Comparison of ENCODE assay signal across 21 mouse cellular contexts in the genomic region with DNA sequence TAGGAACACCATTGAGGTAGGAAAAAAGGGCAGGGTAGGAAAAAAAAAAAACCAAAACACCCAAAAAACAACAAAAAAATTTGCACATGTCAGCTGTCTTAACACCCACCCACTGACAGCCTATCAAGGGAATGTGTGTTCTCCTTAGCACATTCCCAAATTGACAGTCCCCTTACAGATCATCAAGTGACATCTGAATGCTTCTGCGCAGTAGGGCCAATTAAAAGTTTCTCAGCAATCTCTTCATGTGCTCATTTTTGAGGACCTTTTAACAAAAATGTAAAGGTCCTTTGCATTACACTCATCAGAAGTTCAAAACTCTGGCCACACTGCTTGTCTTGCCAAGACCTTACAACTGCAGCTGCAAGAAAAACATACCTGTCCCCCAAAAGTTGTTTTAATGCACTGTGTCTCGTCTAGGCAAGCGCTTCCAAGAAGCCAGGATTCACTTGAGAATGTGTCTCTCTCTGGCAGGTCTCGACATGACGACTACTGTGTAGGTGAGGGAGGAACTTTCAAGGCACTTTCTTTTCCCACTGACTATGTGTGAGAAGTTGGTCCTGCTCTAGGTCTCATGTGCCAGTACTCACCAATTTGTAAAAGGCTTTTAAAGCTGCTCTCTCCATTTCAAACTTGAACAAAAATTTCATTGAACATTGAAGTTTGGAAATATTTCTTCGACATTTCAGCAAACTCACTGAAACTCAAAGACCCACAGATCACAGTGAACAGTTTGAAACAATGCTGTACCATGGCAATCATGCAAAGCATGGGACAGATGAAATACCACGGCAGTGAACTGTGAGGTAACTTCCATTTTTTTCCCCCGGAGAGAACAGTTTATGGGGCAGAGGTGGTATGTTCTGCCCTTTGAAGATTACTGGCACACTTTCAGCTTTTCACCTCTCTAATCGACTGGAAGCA. TPM values are rescaled to one million over a fixed set of nuclear protein-coding genes. Genes with fewer than 3 reads are reported as not detected.
DNase-seq lines count a peak whose midpoint lies in the region; ATAC-seq and TF ChIP-seq lines count a peak whose summit lies in the region.
"Had no signal": no experiment of that assay in that cellular context is flagged by ENCODE, and none has a peak within 500 bp of the region (broad histone marks: within the 10 kb centered on the region; RNA-seq: fewer than 3 reads in every experiment).

No protein-coding gene starts in this region.

- no peaks in the 10 kb centered on the region for H3K9me3 ChIP-seq in midbrain, embryonic 14.5 days (ENCODE audit: control insufficient read depth, low read length)
- H3K9me3 ChIP-seq in midbrain, embryonic 16.5 days (replicated peaks; ENCODE audit: control insufficient read depth, low read length, poor library complexity, severe bottlenecking) = no peaks in the 10 kb centered on the region
- H3K9me3 ChIP-seq: forebrain, embryonic 10.5 days; heart, embryonic 10.5 days; limb, embryonic 15.5 days had no signal

- H3K4me2 ChIP-seq in midbrain, embryonic 14.5 days (ENCODE audit: low read length) = no peak overlapping the region
- no peak overlapping the region for H3K4me2 ChIP-seq in midbrain, embryonic 16.5 days (ENCODE audit: low read length)
- H3K4me2 ChIP-seq: limb, embryonic 15.5 days; lung, embryonic 14.5 days had no signal

- H3K4me1 ChIP-seq in midbrain, embryonic 14.5 days (ENCODE audit: control insufficient read depth, insufficient read depth, low read length) = peaks cover 14% of the 10 kb centered on the region
- H3K4me1 ChIP-seq in midbrain, embryonic 16.5 days (ENCODE audit: control insufficient read depth, insufficient read depth, low read length) = peaks cover 21% of the 10 kb centered on the region
- 0 out of 2 replicates have a peak, but pooled peaks cover 2% of the 10 kb centered on the region for H3K4me1 ChIP-seq in embryonic fibroblast, embryonic 13.5 days (ENCODE audit: control insufficient read depth, insufficient read depth, low read length)

- ATAC-seq in midbrain, embryonic 14.5 days (ENCODE audit: low FRiP score, low TSS enrichment) = no peak
- ATAC-seq in midbrain, embryonic 16.5 days = no peak
- ATAC-seq: hindbrain, embryonic 16.5 days had no signal

- peaks cover 64% of the 10 kb centered on the region for H3K36me3 ChIP-seq in midbrain, embryonic 14.5 days (ENCODE audit: control insufficient read depth, insufficient read depth, low read length)
- H3K36me3 ChIP-seq in midbrain, embryonic 16.5 days (ENCODE audit: control insufficient read depth, insufficient read depth, low read length) = peaks cover 31% of the 10 kb centered on the region

- 87% methylated on average over 9 of the region's 9 CpGs for WGBS in midbrain, embryonic 14.5 days
- 83% methylated on average over 9 of the region's 9 CpGs for WGBS in midbrain, embryonic 16.5 days

- TF ChIP-seq CTCF in gastrocnemius, adult 2 months (IDR thresholded peaks at IDR 0.05) = no peak
- TF ChIP-seq CTCF in embryonic fibroblast, embryonic 13.5 days (IDR thresholded peaks at IDR 0.05; ENCODE audit: borderline replicate concordance, insufficient read depth, low read length) = no peak

- no peaks in the 10 kb centered on the region for H3K27me3 ChIP-seq in midbrain, embryonic 14.5 days (ENCODE audit: control insufficient read depth, insufficient read depth, low read length)
- H3K27me3 ChIP-seq in midbrain, embryonic 16.5 days (ENCODE audit: control insufficient read depth, insufficient read depth, low read depth, low read length) = no peaks in the 10 kb centered on the region
- H3K27me3 ChIP-seq: limb, embryonic 15.5 days had no signal

- no peak for DNase-seq in gastrocnemius, adult 2 months
- DNase-seq in gastrocnemius, postnatal 4 days (ENCODE audit: low spot score in 2 of 2) = no peak
- DNase-seq in midbrain, embryonic 14.5 days = no peak
- DNase-seq in lung, postnatal 4 days = no peak
- DNase-seq in kidney, postnatal 4 days = no peak
- DNase-seq: adrenal gland, postnatal 10 days; cerebellum, adult 11-12 months; gastrocnemius, postnatal 14 days; heart, postnatal 36 days; kidney, adult 8-10 months; lung, embryonic 14.5 days; right cerebral cortex, postnatal 25 days; thymus, postnatal 4 days had no signal

- H3K27ac ChIP-seq in gastrocnemius, adult 2 months = 0 out of 2 replicates have a peak overlapping the region, but pooled peaks have one; percentile 13
- no peak overlapping the region for H3K27ac ChIP-seq in midbrain, embryonic 14.5 days (replicated peaks; ENCODE audit: low read depth, low read length)
- H3K27ac ChIP-seq in midbrain, embryonic 16.5 days (ENCODE audit: low read length) = no peak overlapping the region
- H3K27ac ChIP-seq in embryonic fibroblast, embryonic 13.5 days (ENCODE audit: insufficient read depth, low read length) = peak overlapping the region; percentile 9; the same call in 1 of the 2 replicates
- H3K27ac ChIP-seq: forebrain, embryonic 10.5 days; heart, embryonic 10.5 days; limb, embryonic 15.5 days; macrophage had no signal

- intact Hi-C loops in gastrocnemius, adult 2 months (cut with DNase I) = no loop called here

- TF ChIP-seq POLR2A in embryonic fibroblast, embryonic 13.5 days (IDR thresholded peaks at IDR 0.05; ENCODE audit: low read depth, low read length) = no peak

- H3K9ac ChIP-seq in midbrain, embryonic 14.5 days (replicated peaks; ENCODE audit: low read length) = no peak overlapping the region
- no peak overlapping the region for H3K9ac ChIP-seq in midbrain, embryonic 16.5 days (ENCODE audit: low read depth, low read length)
- H3K9ac ChIP-seq: limb, embryonic 15.5 days; lung, embryonic 14.5 days had no signal

- peak overlapping the region; percentile 98 for H3K4me3 ChIP-seq in gastrocnemius, adult 2 months
- H3K4me3 ChIP-seq in midbrain, embryonic 14.5 days (replicated peaks; ENCODE audit: low read depth, low read length) = 0 out of 2 replicates have a peak overlapping the region, but pooled peaks have one; percentile 8
- H3K4me3 ChIP-seq in midbrain, embryonic 16.5 days (ENCODE audit: low read depth, low read length) = no peak overlapping the region
- no peak overlapping the region for H3K4me3 ChIP-seq in embryonic fibroblast, embryonic 13.5 days (ENCODE audit: insufficient read depth, low read length)
- H3K4me3 ChIP-seq: forebrain, embryonic 10.5 days; heart, embryonic 10.5 days; limb, embryonic 15.5 days had no signal

RNA-seq across cellular contexts. Expression of a gene that starts 3.8 kb away (rescaled TPM):
- 1 to 10 TPM; 2.4 to 3.3 TPM for total RNA-seq in gastrocnemius, adult 2 months (2021)
- 1 to 10 TPM; 8.2 TPM for total RNA-seq in gastrocnemius, postnatal 4 days (2021)
- 9.4 and 9.5 TPM in 2 replicates for polyA plus RNA-seq in midbrain, embryonic 14.5 days (2014; fragmentation: Nextera tagmentation; extraction: Ambion mirVana)
- 9.4 and 9.6 TPM in 2 replicates for polyA plus RNA-seq in midbrain, embryonic 16.5 days (2015; fragmentation: Nextera tagmentation; extraction: Ambion mirVana)
- 4.1 and 4.3 TPM in 2 replicates for polyA plus RNA-seq in embryonic fibroblast, embryonic 13.5 days (2011; ENCODE audit: insufficient read length, low read depth, missing spikeins)

RNA-seq across cellular contexts. Expression of a gene that starts 5.9 kb away (rescaled TPM):
- total RNA-seq in gastrocnemius, adult 2 months (2021) = 100 to 1,000 TPM; 261 to 265 TPM
- total RNA-seq in gastrocnemius, postnatal 4 days (2021) = 100 to 1,000 TPM; 388 to 472 TPM
- polyA plus RNA-seq in midbrain, embryonic 14.5 days (2014; fragmentation: Nextera tagmentation; extraction: Ambion mirVana) = 470 and 537 TPM in 2 replicates
- 365 and 425 TPM in 2 replicates for polyA plus RNA-seq in midbrain, embryonic 16.5 days (2015; fragmentation: Nextera tagmentation; extraction: Ambion mirVana)
- 769 and 953 TPM in 2 replicates for polyA plus RNA-seq in embryonic fibroblast, embryonic 13.5 days (2011; ENCODE audit: insufficient read length, low read depth, missing spikeins)

RNA-seq across cellular contexts. Expression of a gene that starts 5.9 kb away (rescaled TPM):
- total RNA-seq in gastrocnemius, adult 2 months (2021) = 1 to 10 TPM; 3.7 to 5.6 TPM
- total RNA-seq in gastrocnemius, postnatal 4 days (2021) = 10 to 100 TPM in 1 of 2 experiments, 1 to 10 TPM in 1; 8.9 to 12.5 TPM
- 13.9 and 14.4 TPM in 2 replicates for polyA plus RNA-seq in midbrain, embryonic 14.5 days (2014; fragmentation: Nextera tagmentation; extraction: Ambion mirVana)
- polyA plus RNA-seq in midbrain, embryonic 16.5 days (2015; fragmentation: Nextera tagmentation; extraction: Ambion mirVana) = 16.2 and 17.8 TPM in 2 replicates
- 11.2 and 15.9 TPM in 2 replicates for polyA plus RNA-seq in embryonic fibroblast, embryonic 13.5 days (2011; ENCODE audit: insufficient read length, low read depth, missing spikeins)

RNA-seq across cellular contexts. Expression of a gene that starts 32.1 kb away (rescaled TPM):
- not detected for total RNA-seq in gastrocnemius, adult 2 months (2021)
- 1 to 10 TPM; 1.1 to 1.8 TPM for total RNA-seq in gastrocnemius, postnatal 4 days (2021)
- polyA plus RNA-seq in midbrain, embryonic 14.5 days (2014; fragmentation: Nextera tagmentation; extraction: Ambion mirVana) = 0.20 and 1.4 TPM in 2 replicates
- polyA plus RNA-seq in midbrain, embryonic 16.5 days (2015; fragmentation: Nextera tagmentation; extraction: Ambion mirVana) = 0.89 and 0.99 TPM in 2 replicates
- polyA plus RNA-seq in embryonic fibroblast, embryonic 13.5 days (2011; ENCODE audit: insufficient read length, low read depth, missing spikeins) = 0.43 and 1.4 TPM in 2 replicates
- total RNA-seq: layer of hippocampus, postnatal 25 days had no signal

RNA-seq across cellular contexts. Expression of a gene that starts 32.7 kb away (rescaled TPM):
- 10 to 100 TPM; 37.1 to 43.8 TPM for total RNA-seq in gastrocnemius, adult 2 months (2021)
- 100 to 1,000 TPM; 123 to 126 TPM for total RNA-seq in gastrocnemius, postnatal 4 days (2021)
- 9.7 and 14.8 TPM in 2 replicates for polyA plus RNA-seq in midbrain, embryonic 14.5 days (2014; fragmentation: Nextera tagmentation; extraction: Ambion mirVana)
- 14.1 and 15.7 TPM in 2 replicates for polyA plus RNA-seq in midbrain, embryonic 16.5 days (2015; fragmentation: Nextera tagmentation; extraction: Ambion mirVana)
- 0.32 and 1.0 TPM in 2 replicates for polyA plus RNA-seq in embryonic fibroblast, embryonic 13.5 days (2011; ENCODE audit: insufficient read length, low read depth, missing spikeins)

Comparison
In these comparisons a context has a peak if more than half of its experiments do, and no peak if none do; other contexts are left out.
1. H3K4me3 ChIP-seq: peak in gastrocnemius, adult 2 months (single experiment) and midbrain, embryonic 14.5 days (single experiment); none in midbrain, embryonic 16.5 days (single experiment) and embryonic fibroblast, embryonic 13.5 days (single experiment).
2. H3K27ac ChIP-seq: peak in gastrocnemius, adult 2 months (single experiment) and embryonic fibroblast, embryonic 13.5 days (single experiment); none in midbrain, embryonic 14.5 days (single experiment) and midbrain, embryonic 16.5 days (single experiment).